Comparison of ENCODE assay signal across 9 mouse cellular contexts in the genomic region with DNA sequence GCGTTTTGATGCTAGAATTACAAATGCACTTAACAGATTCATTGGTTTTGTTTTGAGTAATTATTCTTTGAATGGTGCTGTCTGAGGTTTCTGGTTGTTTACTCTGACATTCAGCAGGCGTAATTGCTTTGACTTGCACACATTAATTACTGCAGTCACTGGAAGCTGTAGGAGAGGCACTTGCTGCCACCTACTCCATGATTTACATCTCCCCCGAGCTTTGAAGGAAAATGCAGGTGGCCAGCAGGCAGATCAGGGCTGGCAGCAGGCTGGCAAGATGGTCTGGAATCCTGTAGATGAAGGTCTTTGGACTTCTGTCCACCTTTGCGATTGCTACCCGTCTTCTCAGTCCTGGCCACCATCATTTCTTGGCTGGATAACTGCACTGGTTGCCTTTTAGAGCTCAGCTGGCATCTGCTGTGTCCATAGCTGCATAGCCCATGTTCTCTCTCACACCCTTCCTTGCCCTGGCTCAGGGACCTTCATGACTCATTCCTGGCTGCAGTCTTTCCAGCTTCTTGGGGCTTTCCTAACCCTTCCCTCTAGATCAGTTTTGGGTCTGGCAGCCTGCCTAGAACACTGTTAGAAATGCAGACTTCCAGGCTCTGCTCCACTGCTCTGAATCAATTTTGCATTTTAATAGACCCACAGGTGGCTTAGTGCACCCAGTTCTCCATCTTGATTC.
A peak's percentile ranks its signal among the peaks of the same experiment; 100 is the strongest.
DNase-seq lines count a peak whose midpoint lies in the region; ATAC-seq and TF ChIP-seq lines count a peak whose summit lies in the region.
"Had no signal": no experiment of that assay in that cellular context is flagged by ENCODE, and none has a peak within 500 bp of the region (broad histone marks: within the 10 kb centered on the region; RNA-seq: fewer than 3 reads in every experiment).

No protein-coding gene starts in this region.

- H3K27me3 ChIP-seq in kidney, embryonic 15.5 days = no peaks in the 10 kb centered on the region
- H3K27me3 ChIP-seq in thymus, adult 2 months (ENCODE audit: control insufficient read depth, insufficient read depth, low read length) = no peaks in the 10 kb centered on the region
- H3K27me3 ChIP-seq: CH12.LX had no signal

- no peak overlapping the region for H3K4me3 ChIP-seq in kidney, embryonic 15.5 days (replicated peaks)
- H3K4me3 ChIP-seq in thymus, adult 2 months (ENCODE audit: control insufficient read depth, insufficient read depth, low read length) = no peak overlapping the region

- H3K9me3 ChIP-seq in kidney, embryonic 15.5 days (replicated peaks) = no peaks in the 10 kb centered on the region

- peak overlapping the region; percentile 79 for H3K27ac ChIP-seq in kidney, embryonic 15.5 days
- no peak overlapping the region for H3K27ac ChIP-seq in thymus, adult 2 months (ENCODE audit: control insufficient read depth, insufficient read depth, low read length)

- no peak for TF ChIP-seq POLR2A in thymus, adult 2 months (IDR thresholded peaks at IDR 0.05; ENCODE audit: control insufficient read depth, extremely low read depth, insufficient read depth, low read length, poor library complexity)

- peak; percentile 23 to 33 for DNase-seq in frontal cortex, postnatal 36 days (ENCODE audit: low spot score in 2 of 2)
- DNase-seq in frontal cortex, postnatal 25 days (ENCODE audit: low spot score in 2 of 2) = no peak
- DNase-seq in adipocyte (ENCODE audit: low spot score) = peak; percentile 97
- DNase-seq in gastrocnemius, adult 18-20 months (ENCODE audit: low spot score) = peak; percentile 86
- DNase-seq in ovary, adult 18-20 months (ENCODE audit: low spot score) = peak; percentile 68
- no peak for DNase-seq in embryo, embryonic 10.5 days (ENCODE audit: low spot score)
- no peak for DNase-seq in thymus, adult 2 months

- H3K36me3 ChIP-seq in kidney, embryonic 15.5 days = no peaks in the 10 kb centered on the region
- H3K36me3 ChIP-seq in thymus, adult 2 months (ENCODE audit: control insufficient read depth, insufficient read depth, low read length) = no peaks in the 10 kb centered on the region

- H3K9ac ChIP-seq in kidney, embryonic 15.5 days = no peak overlapping the region

- no peak for TF ChIP-seq CTCF in thymus, adult 2 months (IDR thresholded peaks at IDR 0.05; ENCODE audit: borderline replicate concordance, control insufficient read depth, extremely low read depth, insufficient read depth, low read length, poor library complexity)

- WGBS in kidney, embryonic 15.5 days = 50% methylated on average over 5 of the region's 5 CpGs
- WGBS in thymus, adult 2 months = 92% methylated on average over 5 of the region's 5 CpGs

- ATAC-seq in kidney, embryonic 15.5 days (replicated peaks; ENCODE audit: low FRiP score) = peak; percentile 72

- no peak overlapping the region for H3K4me2 ChIP-seq in kidney, embryonic 15.5 days

- H3K4me1 ChIP-seq in kidney, embryonic 15.5 days = peaks cover 42% of the 10 kb centered on the region
- no peaks in the 10 kb centered on the region for H3K4me1 ChIP-seq in thymus, adult 2 months (replicated peaks; ENCODE audit: control insufficient read depth, insufficient read depth, low read length)

Comparison
In these comparisons a context has a peak if more than half of its experiments do, and no peak if none do; other contexts are left out.
1. DNase-seq: peak in frontal cortex, postnatal 36 days (2 of 2), adipocyte (single experiment), gastrocnemius, adult 18-20 months (single experiment) and ovary, adult 18-20 months (single experiment); none in frontal cortex, postnatal 25 days (0 of 2), embryo, embryonic 10.5 days (single experiment) and thymus, adult 2 months (single experiment).